7 mouse cellular contexts compared by ENCODE assay signal in genomic region chr10:7600647-7601046, GRCm38 (mm10). TPM values are rescaled to one million over a fixed set of nuclear protein-coding genes. Genes with fewer than 3 reads are reported as not detected.
DNase-seq lines count a peak whose midpoint lies in the region; ATAC-seq lines count a peak whose summit lies in the region.

No protein-coding gene starts in this region.

- 13% methylated on average over 6 of the region's 6 CpGs for WGBS in forebrain, embryonic 13.5 days
- WGBS in hindbrain, embryonic 11.5 days = 12% methylated on average over 6 of the region's 6 CpGs
- WGBS in midbrain, embryonic 13.5 days = 10% methylated on average over 6 of the region's 6 CpGs

- H3K27ac ChIP-seq in forebrain, embryonic 13.5 days = no peak overlapping the region
- H3K27ac ChIP-seq in hindbrain, embryonic 11.5 days (ENCODE audit: low read depth, low read length) = no peak overlapping the region
- H3K27ac ChIP-seq in midbrain, embryonic 13.5 days = no peak overlapping the region

- H3K27me3 ChIP-seq in forebrain, embryonic 13.5 days = no peaks in the 10 kb centered on the region
- no peaks in the 10 kb centered on the region for H3K27me3 ChIP-seq in hindbrain, embryonic 11.5 days (ENCODE audit: control insufficient read depth, insufficient read depth, low read length)
- H3K27me3 ChIP-seq in midbrain, embryonic 13.5 days = no peaks in the 10 kb centered on the region

- H3K4me1 ChIP-seq in forebrain, embryonic 13.5 days = no peaks in the 10 kb centered on the region
- H3K4me1 ChIP-seq in hindbrain, embryonic 11.5 days (replicated peaks; ENCODE audit: control insufficient read depth, insufficient read depth, low read length) = no peaks in the 10 kb centered on the region
- no peaks in the 10 kb centered on the region for H3K4me1 ChIP-seq in midbrain, embryonic 13.5 days (replicated peaks)

- H3K36me3 ChIP-seq in forebrain, embryonic 13.5 days (ENCODE audit: poor library complexity, severe bottlenecking) = no peaks in the 10 kb centered on the region
- no peaks in the 10 kb centered on the region for H3K36me3 ChIP-seq in hindbrain, embryonic 11.5 days (ENCODE audit: control insufficient read depth, insufficient read depth, low read length)
- peaks cover 9% of the 10 kb centered on the region; the same call in 1 of the 2 replicates for H3K36me3 ChIP-seq in midbrain, embryonic 13.5 days

- no peak overlapping the region for H3K4me3 ChIP-seq in forebrain, embryonic 13.5 days
- no peak overlapping the region for H3K4me3 ChIP-seq in hindbrain, embryonic 11.5 days (ENCODE audit: low read depth, low read length)
- H3K4me3 ChIP-seq in midbrain, embryonic 13.5 days (replicated peaks) = no peak overlapping the region

- no peak overlapping the region for H3K4me2 ChIP-seq in forebrain, embryonic 13.5 days
- no peak overlapping the region for H3K4me2 ChIP-seq in hindbrain, embryonic 11.5 days (replicated peaks; ENCODE audit: low read depth, low read length)
- no peak overlapping the region for H3K4me2 ChIP-seq in midbrain, embryonic 13.5 days (replicated peaks)

- H3K9me3 ChIP-seq in forebrain, embryonic 13.5 days (replicated peaks) = no peaks in the 10 kb centered on the region
- H3K9me3 ChIP-seq in hindbrain, embryonic 11.5 days (ENCODE audit: control insufficient read depth, low read length) = no peaks in the 10 kb centered on the region
- no peaks in the 10 kb centered on the region for H3K9me3 ChIP-seq in midbrain, embryonic 13.5 days

- DNase-seq in NIH3T3 (ENCODE audit: low read depth) = peak; percentile 92
- peak; percentile 50 for DNase-seq in c-Kit-positive CD71-negative TER-119-negative erythroid progenitor cells, embryonic 14.5 days (ENCODE audit: low read depth)
- peak; percentile 85 for DNase-seq in hindbrain, embryonic 11.5 days (ENCODE audit: low spot score)
- peak; percentile 77 to 79 for DNase-seq in left cerebral cortex, adult 18-20 months (ENCODE audit: low spot score in 2 of 2)
- DNase-seq in spleen, adult 18-20 months = peak; percentile 59 to 79

- H3K9ac ChIP-seq in forebrain, embryonic 13.5 days = no peak overlapping the region
- H3K9ac ChIP-seq in hindbrain, embryonic 11.5 days (ENCODE audit: low read depth, low read length) = no peak overlapping the region
- H3K9ac ChIP-seq in midbrain, embryonic 13.5 days (replicated peaks) = no peak overlapping the region

- ATAC-seq in forebrain, embryonic 13.5 days = peak; percentile 48; the same call in 1 of the 2 replicates
- ATAC-seq in hindbrain, embryonic 11.5 days (ENCODE audit: low FRiP score) = peak; percentile 61; the same call in 1 of the 2 replicates
- ATAC-seq in midbrain, embryonic 13.5 days = peak; percentile 31; the same call in 1 of the 2 replicates

RNA-seq across cellular contexts. Expression of gene Lrp11, which starts 11.0 kb away (rescaled TPM):
- 20.4 and 20.8 TPM in 2 replicates for polyA plus RNA-seq in forebrain, embryonic 13.5 days (2015; fragmentation: Nextera tagmentation; extraction: Ambion mirVana)
- polyA plus RNA-seq in hindbrain, embryonic 11.5 days (2014; fragmentation: Nextera tagmentation; extraction: Ambion mirVana) = 9.3 and 9.4 TPM in 2 replicates
- 100 to 1,000 TPM; 154 to 165 TPM for total RNA-seq in left cerebral cortex, adult 18-20 months (2021)
- 21.3 and 23.5 TPM in 2 replicates for polyA plus RNA-seq in midbrain, embryonic 13.5 days (2015; fragmentation: Nextera tagmentation; extraction: Ambion mirVana)
